Mouse (Mus musculus): Measurements from ENCODE around the gene Plekha7.

DNA sequence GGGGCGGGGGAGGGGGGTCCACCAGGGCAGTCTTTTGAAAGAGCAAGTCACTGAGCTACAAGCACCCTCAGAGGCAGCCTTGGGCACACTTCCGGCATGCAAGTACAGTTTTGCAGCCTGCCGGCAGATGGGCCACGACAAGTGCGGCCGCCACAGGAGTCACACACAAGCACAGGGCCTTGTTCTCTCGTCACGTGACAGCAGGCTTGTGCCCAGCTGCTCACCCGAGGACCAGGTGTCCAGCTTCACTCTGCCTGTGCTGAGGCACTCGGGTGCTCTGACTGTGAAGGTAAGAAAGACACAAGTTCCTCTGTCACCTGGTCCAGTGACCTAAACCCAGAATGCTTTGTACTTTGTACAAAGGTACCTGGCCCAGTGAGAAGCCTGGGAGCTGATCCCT lies 135.4 kb downstream of the Plekha7 start:
- TF ChIP-seq POLR2A (IDR thresholded peaks at IDR 0.05; ENCODE audit: low read depth, low read length) (no peak), CTCF (IDR thresholded peaks at IDR 0.05; ENCODE audit: extremely low read depth, insufficient read depth, insufficient read length, insufficient replicate concordance) (no peak)
